Mouse (Mus musculus) urinary bladder, postnatal 14 days (tissue): ENCODE data around the gene Oscar.

ENCODE experiments used
- DNase-seq: peaks from one replicate; pipeline ENCODE4 v3.0.0; 2021; ENCODE audit warnings: low spot score

Gene Oscar

GRCm38 (mm10) chr7:3616057-3616388 lies at the start of gene Oscar:
Gene Oscar (minus strand): TSS chr7:3616157.
- DNase-seq, result no peak

GRCm38 (mm10) chr7:3665215-3666114 lies 49.5 kb upstream of the Oscar start, which contains the start of gene Leng1:
Gene Leng1 (minus strand): TSS chr7:3665840.
- peak; percentile 97 for DNase-seq

- DNase-seq, result no peak
These were observed 48.7 kb upstream of the Oscar start for GRCm38 (mm10) chr7:3664524-3665214.

- DNase-seq, result no peak
These were observed 42.6 kb upstream of the Oscar start for GRCm38 (mm10) chr7:3658578-3658977.

- DNase-seq, result no peak
These were observed 41.0 kb upstream of the Oscar start for GRCm38 (mm10) chr7:3656966-3657365.

GRCm38 (mm10) chr7:3646641-3647040 lies 30.7 kb upstream of the Oscar start:
- no peak for DNase-seq

- no peak for DNase-seq
These were observed 30.2 kb upstream of the Oscar start for GRCm38 (mm10) chr7:3646188-3646587.

- DNase-seq, result no peak
These were observed 29.6 kb upstream of the Oscar start for GRCm38 (mm10) chr7:3645488-3646025.

- DNase-seq, result peak; percentile 97
These were observed 28.9 kb upstream of the Oscar start, which contains the start of gene Cnot3 for GRCm38 (mm10) chr7:3644672-3645487. Gene Cnot3 (plus strand): TSS chr7:3645268.

GRCm38 (mm10) chr7:3644348-3644671 lies 28.4 kb upstream of the Oscar start:
- DNase-seq, result peak; percentile 92

- no peak for DNase-seq
These were observed 27.9 kb upstream of the Oscar start for GRCm38 (mm10) chr7:3643843-3644242.

GRCm38 (mm10) chr7:3643412-3643811 lies 27.5 kb upstream of the Oscar start:
- no peak for DNase-seq

GRCm38 (mm10) chr7:3630478-3630815 lies 14.5 kb upstream of the Oscar start:
- DNase-seq, result no peak

GRCm38 (mm10) chr7:3629543-3630477 lies 13.9 kb upstream of the Oscar start, which contains the start of the genes Tfpt and Prpf31:
Gene Tfpt (minus strand): TSS chr7:3629929.
Gene Prpf31 (plus strand): TSS chr7:3629985.
- peak; percentile 91 for DNase-seq

- no peak for DNase-seq
These were observed 13.1 kb upstream of the Oscar start for GRCm38 (mm10) chr7:3629030-3629429.

- peak; percentile 89 for DNase-seq
These were observed 1.5 kb upstream of the Oscar start, which contains the start of gene Ndufa3 for GRCm38 (mm10) chr7:3617242-3617995. Gene Ndufa3 (plus strand): TSS chr7:3617373.

GRCm38 (mm10) chr7:3616389-3617241 lies 658 bp upstream of the Oscar start:
- peak; percentile 12 for DNase-seq

- DNase-seq, result no peak
These were observed 1.9 kb downstream of the Oscar start for GRCm38 (mm10) chr7:3614021-3614420.

GRCm38 (mm10) chr7:3611006-3611405 lies 5.0 kb downstream of the Oscar start:
- DNase-seq, result no peak
